Mouse (Mus musculus): ENCODE data around the gene Csnk2a1.

GRCm38 (mm10) chr2:152317054-152317453 is 90.4 kb downstream of the Csnk2a1 start:
- TF ChIP-seq CTCF (IDR thresholded peaks at IDR 0.05; ENCODE audit: borderline replicate concordance, insufficient read depth, low read depth, low read length) = no peak
- TF ChIP-seq POLR2A (IDR thresholded peaks at IDR 0.05; ENCODE audit: borderline replicate concordance, insufficient read depth, low read length) = no peak
